Mouse (Mus musculus) c-Kit-positive CD71-positive TER-119-negative erythroid progenitor cells, embryonic 14.5 days (primary cell): ENCODE measurements around the gene Lect2.

ENCODE experiments used
- DNase-seq: peaks from one replicate; pipeline ENCODE4 v3.0.0-alpha.2; 2013; ENCODE audit warnings: low read depth

Gene Lect2

DNA sequence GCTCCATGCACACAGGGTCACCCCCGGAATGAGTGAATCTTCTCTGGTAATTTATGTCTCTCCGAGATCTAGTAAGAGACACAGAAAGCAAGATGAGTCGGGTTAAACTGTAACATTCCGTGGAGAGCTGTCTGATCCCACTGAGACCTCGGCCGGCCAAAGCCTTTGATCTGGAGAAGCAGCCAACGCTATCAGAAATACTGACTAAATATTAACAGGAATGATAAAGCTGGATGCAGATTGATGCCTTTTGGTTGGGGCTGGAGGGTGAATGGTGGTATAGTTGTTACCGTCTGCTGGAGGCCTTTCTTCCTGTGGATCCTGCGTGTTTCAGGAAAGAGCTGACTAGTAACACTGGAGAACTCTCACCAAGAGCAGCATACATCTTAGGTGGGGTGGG lies at the start of gene Lect2:
Lect2 (minus strand) TSS at position 102 of the 400 bp plus-strand sequence.
- no peak for DNase-seq

DNA sequence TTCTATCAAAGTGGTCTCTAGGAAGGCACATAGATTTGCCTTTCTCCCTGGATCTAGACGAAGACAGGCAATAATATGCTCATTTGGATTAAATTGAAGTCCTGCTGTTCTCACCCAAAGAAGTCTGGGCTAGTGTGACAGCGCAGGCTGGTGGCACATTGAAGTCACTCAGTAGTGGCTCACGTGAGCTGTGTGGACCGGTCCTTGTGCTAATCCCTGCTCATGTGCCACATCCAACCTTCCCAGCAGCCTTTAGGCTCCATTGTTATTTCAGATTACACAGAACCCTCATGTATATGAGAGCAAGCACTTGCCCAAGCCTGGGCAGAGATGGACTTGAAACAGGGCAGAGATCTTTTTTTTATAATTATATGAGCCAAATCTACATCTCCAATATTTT lies 49.0 kb upstream of the Lect2 start:
- no peak for DNase-seq

DNA sequence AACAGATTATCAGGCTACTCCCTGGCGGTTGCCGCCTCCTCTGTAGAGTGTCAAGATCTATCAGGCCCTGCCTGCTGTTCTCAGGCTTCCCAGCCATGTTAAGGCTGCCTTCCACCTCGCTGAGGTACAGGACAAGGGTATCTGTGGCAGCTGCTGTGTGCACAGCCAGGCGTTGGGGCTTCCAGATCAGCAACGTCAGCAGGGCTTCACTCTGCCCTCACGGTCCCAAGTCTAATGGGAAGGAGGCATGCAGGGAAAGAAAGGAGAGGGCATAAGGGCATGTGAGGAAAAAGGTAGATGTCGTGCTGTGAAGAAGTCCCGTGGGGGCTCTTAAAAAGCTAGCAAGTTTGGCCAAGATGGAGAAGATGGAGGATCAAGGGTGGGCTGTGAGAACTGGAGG lies 46.9 kb upstream of the Lect2 start:
- DNase-seq, result no peak

DNA sequence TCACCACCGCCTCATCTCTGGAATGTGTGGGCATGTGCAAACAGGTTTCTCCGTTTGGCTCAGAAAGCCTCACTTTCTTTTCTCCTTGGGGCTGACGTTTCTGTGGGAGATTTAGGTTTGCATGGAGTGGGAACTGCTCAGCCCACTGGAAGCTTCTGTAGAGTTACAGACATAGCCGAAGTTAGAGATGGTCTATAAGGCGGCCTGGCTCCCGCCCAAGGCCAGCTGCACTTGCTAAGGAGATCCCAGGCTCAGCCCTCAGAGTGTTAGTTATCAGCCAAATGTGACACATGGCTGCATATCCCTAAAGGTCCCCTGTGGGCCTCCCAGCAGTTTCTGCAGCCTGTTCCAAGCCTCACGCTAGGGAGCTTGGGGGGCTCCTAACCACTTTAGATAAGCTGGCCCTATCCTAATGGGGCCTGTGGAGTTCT lies 45.7 kb upstream of the Lect2 start:
- DNase-seq, result no peak

DNA sequence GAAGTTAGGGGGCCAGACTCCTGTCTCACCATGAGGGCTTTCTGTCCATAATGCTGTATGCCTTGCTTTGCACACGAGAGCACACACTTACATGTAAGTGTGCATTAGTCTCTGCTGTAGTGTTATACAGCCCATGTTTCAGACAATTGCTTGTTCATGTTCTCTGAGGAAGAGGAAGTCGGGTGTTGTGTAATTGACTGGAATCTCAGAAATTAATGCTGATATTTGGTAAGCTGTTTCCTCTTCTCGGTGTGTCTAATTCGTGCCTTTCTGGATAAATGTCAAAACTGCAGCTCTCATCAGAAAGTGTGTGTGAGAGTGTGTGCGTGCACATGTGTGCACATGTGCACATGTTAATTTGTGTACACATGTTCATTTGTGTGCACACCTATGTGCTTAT lies 44.9 kb upstream of the Lect2 start:
- DNase-seq, result no peak

DNA sequence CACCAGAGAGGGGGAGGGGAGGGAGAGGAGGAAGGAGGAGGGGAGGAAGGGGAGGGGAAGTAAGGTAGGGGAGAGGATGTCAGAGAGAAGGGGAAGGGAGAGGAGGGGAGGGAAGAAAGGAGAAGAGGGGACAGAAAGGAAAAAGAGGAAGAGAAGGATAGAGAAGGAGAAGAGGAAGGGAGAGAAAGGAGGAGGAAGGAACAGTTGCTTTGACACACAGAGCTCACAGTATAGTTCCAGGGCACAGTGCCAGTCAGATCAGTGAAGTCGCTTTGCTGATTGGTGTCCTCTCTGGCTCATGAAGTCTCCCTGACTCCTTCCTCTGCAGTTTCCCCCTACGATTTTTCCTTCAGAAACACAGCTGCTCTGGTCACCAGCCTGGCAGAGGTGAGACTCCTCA lies 43.6 kb upstream of the Lect2 start:
- no peak for DNase-seq

DNA sequence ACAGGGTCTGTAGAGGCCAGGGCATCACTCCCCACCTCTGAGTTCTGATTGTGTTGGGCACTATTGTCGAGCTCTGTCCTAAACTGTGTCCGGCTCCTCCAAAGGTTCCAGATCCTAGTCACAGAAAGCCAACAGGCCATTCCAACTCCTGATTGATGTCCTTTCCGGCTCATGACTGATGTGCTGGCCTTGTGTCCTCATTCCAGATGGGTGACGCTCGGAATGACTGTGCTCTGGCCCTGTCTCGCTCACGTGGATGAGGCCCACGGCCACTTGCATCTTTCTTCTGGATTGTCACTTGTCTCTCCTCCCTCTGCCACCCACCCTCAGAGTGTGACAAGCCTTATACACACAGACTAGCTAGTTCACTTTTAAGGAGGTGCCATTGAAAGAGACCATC lies 42.9 kb upstream of the Lect2 start:
- DNase-seq, result no peak

DNA sequence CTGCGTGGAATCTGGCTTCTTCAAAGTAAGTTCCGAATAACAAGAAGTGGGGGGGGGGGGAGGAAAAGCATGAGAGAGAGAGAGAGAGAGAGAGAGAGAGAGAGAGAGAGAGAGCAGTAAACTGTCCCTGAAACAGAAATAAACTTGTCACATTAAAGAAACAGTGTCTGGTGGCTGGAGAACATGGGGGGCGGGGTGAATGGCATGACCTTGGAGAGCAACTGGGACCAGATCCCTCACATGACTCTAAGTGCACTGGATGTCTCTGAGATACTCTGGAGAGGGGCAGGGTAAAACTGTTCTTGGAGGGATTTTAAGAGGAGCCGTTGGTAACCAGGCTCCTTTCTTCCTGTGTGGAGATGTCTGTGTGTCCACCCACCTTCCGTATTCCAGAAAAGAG lies 41.9 kb upstream of the Lect2 start:
- no peak for DNase-seq

DNA sequence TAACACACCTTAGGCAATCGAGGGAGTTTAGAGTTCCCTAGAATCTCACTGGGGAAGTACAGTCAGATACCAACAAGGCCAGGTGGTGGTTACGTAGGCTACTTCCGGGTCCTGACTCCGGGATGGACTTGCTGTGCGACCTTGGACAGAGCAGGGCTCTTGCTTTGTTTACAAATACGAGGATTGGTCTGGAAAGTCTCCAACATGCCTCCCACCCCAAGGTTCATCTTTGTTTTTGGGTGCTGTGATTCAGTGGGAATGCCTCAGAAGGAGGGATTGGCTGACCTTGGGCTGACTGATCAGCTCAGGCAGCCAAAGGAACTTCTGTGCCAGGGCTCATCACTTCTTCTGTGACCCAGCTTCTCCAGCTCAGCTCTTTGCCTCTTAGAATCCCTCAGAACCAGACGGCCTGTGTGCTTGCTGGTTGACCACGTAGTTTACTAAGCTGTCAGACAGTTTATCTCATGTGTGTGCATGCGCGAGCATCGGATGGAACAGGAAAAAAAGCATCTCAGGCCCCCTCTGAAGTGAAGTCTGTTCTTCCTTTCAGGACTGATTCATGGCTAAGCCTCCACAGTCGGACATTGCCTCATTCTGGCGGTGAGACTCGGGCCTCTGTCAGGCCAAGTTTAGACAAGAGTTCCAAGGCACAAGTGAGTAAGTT lies 40.3 kb upstream of the Lect2 start:
- DNase-seq, result no peak

DNA sequence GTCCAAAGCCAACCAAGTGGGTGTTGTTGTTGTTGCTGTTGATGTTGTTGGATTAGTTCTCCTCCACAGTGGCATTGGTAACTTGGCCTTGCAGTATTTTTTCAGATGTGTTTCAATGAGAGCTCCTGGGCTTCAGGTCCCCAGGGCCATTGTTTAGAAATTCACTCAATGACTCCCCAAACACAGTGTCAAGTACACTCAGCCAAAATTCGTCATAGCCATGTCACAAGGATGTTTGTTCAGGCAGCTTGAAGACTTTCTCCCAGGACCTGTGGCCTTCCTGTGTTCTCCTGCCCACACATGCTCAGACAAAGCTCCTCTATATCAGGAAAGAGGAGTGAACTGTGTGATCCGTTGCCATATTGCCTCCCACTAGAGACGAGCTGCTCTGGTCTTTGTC lies 37.7 kb upstream of the Lect2 start:
- DNase-seq, result no peak

DNA sequence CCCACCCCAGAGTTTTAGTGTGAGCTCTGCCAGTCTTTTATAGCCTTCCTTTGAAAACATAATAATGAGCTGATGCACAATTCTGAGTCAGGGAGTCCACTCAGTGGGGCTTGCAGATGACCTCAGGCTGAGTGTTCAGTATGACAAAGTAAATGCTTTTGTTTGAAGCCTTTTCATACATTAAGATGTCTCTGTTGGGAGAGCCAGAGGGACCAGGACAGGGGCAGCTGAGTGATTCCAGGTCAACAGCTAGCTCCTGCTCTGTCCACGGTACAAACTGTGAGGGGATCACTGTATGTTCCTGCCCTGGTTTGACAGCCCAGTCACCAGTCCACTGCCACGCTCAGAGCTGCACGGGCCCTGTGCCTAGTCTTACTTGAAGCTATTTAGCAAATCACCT lies 34.4 kb upstream of the Lect2 start:
- DNase-seq, result no peak

DNA sequence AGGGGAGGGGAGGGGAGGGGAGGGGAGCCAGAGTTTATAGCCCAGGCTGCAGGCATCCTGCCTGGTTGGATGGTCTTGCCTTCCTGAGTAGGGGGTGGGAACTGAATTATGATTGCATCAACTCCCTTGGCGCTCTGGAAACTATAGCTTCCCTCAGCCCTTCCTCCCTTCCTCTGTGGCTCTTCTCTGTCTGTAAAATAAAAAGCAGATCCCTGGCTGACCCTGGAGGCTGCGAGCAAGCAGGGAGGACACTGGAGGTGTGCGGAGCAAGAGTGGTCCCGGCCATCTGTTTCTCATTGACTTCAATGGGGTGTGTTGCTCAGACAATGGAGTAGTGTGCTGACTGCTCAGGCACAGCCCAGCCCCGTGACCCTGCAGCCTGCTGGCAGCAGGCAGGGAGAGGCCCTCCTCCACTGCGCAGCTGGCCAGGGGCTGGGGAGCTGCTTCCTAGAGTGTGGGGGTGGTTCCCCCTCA lies 33.7 kb upstream of the Lect2 start:
- DNase-seq, result no peak

DNA sequence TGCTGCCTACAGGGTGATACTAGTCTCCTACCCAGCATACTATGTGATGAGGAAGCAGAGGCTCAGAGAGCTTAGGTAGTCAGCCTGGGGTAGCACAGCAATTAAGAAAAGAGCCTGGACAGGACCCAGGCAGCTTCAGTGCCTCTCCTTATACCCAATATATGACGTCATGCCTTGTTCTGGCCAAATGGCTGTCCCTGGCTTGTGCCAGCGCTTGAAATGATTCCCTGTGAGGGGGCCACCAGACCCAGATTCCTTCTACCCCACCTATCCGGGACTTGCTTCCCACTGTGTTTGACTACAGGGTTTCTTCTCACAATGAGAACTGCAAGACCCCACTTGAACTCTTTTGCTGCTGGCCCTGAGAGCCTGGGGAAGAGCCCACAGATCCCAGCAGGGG lies 33.2 kb upstream of the Lect2 start:
- no peak for DNase-seq

DNA sequence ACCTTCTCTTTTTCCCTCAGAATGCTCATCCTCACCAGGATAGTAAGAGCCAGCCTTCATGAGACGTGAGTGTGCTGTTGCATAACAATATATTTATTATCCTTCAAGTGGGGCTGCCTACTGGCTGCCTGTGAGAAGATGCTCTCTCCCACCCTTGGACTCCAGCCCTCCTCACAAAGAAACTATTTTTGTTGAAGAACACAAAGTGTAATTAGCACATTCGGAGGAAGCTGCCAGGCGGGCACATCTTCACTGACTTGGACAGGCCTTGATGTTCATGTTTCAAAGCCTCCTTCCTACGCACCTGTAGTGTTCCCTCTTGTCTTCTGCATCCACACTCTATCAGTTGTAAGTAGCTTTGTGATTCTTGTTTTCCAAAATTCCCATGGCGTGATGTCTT lies 32.1 kb upstream of the Lect2 start:
- no peak for DNase-seq

DNA sequence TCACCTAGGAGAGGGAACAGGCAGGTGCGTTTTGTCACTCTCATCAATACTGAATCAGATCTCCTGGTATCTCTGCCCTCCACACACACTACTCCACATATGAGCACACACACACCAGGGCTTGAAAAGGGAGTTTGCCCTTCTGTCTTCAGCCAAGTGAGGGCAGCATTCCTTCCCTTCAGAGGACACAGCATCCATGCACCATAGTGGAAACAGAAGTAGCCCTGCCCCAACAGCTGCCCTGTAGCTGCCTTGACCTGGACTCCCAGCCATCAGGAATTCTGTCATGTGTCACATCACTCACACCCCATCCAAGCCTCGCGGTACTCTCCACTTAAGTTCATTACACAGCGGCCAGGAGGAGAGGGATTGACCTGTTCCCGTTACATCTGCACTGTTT lies 29.8 kb upstream of the Lect2 start:
- no peak for DNase-seq

DNA sequence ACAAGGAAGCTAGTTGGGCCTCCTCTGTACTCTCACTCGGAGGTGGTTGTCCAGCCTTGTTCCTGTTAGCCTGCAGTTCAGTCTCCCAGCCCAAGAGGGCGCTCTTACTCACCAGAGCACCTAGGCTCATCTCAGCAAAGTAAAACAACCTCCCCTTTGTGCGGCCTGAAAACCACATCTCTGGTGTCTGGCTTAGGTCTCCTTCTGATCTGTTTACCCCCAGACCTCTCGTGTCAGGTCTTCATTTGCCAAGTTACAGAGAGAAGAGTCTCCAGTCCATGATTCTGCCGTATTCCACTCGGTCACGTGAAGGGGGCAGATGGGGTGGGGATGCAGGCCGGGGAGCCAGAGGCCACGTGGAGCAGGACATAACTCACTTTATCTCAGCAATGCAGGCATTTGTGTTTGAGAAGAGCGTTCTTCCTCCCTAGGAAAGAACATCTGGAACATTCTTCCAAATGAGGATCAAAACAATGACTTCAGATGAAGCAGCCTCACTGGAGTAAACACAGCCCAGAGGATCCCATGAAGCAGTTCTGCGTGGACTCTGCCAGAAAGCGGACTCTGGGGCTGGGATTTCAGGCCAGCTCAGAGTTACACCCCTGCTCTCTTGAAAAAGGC lies 27.5 kb upstream of the Lect2 start:
- peak; percentile 10 for DNase-seq

DNA sequence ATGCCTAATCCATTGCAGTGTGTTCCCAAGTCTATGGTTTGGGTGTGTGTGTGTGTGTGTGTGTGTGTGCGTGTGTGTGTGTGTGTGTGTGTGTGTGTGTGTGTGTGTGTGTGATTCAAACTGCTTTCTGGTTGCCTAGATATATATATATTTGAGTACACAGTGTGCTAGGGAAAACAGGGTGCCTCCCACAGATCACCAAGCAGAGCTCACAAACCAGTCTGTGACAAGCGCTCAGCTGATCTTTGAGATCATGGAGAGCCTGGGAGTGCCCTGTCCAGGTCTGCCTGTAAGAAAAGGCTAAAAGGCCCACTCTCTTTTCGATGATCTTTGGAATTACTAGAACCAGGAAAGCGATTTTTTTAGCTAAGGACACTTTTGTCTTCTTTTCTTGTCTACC lies 26.8 kb upstream of the Lect2 start:
- DNase-seq, result no peak

DNA sequence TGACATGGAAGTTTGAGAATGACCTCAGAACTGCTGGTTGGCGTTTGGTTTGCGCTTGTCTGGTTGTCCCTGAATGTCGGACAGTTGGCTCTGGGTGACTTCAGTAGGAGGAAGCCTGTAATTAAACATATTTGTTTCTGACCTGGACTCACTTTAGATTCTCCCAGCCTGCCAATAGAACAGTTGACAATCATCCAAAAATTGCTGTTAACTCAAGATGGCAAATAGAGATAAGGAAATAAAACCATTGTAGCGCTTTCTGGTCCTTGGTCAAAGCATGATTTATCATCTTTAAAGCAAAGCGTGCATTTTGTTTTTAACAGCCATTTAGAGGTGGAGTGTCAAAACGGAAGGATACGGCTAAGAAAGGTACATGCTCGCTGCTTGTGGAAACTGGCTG lies 23.3 kb upstream of the Lect2 start:
- DNase-seq, result no peak

DNA sequence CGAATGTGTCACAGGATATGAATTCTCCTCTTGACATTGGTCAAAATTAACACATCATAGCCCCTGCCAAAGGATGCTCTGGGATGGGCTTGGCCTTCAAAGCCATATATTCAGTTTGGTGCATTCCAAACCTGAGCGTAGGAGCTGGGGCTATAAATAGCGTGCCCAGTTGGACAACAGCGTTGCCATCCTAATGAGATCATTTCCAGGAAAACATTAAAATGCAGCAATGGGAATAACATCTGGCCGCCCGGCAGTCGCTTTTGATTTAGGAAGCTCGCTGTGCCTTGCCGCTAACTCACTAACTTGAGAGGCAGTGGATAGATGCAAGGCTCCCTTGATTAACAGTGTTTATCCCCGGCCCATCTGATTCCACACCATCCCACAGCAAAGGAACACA lies 18.0 kb upstream of the Lect2 start:
- DNase-seq, result no peak

DNA sequence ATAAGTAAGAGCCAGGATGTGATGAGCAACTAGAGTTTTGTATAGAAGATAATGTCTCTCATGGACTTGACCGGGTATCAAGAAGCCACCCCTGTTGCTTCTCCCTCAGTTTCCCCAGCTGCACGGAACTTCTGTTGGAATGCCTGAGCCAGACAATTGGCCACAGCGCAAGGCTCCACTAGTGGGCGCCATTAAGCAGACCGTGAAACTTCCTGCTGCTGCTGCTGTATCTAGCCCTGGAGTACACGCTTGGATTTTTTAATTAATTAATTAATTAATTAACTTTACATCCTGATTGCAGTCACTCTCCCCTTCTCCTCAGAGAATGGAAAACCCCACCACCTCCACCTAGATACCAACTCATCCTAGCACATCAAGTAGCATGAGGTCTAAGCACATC lies 14.8 kb upstream of the Lect2 start:
- DNase-seq, result no peak

DNA sequence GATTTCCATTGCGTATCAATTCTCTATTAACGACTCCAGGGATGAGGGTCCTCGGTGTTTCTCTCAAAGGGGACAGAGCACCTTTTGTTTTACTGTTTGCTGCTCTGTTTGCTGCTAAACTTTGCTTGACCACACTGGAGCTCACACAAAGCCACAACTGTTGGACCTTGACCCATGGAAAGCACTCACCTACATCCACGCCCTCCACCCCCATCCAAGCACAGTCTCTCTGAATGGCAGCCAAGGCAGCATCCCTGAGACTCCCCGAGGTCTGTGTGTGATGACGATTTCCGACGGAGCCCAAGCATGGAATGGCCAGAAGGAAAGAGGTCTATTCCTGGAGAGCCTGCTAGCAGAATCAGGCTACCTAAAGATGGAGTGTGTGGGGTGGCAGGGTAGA lies 12.8 kb upstream of the Lect2 start:
- DNase-seq, result no peak

DNA sequence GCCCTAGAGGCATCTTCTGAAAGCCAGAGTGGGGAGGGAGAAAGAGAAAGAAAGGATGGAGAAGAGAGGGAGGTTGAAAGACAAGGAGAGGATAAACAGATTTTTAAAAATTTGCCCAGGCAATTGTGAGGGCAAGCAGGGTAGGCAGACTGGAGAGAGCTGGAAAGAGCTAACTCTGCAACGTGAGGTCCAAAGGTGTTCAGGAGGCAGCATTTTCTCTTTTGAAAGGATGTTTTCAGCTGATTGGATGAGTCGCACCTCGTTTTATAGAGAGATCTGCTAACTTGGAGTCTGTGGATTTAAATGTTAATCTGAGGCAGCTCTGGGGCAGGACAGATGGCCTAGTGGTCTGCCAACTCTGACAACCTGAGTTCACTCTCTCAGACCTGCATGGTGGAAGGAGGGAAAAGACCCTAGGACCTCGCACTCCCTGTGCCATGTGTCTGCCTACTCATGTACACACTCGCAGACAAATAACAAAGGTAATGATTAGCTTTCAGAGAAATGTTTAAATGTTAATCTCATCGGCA lies 11.6 kb upstream of the Lect2 start:
- no peak for DNase-seq

DNA sequence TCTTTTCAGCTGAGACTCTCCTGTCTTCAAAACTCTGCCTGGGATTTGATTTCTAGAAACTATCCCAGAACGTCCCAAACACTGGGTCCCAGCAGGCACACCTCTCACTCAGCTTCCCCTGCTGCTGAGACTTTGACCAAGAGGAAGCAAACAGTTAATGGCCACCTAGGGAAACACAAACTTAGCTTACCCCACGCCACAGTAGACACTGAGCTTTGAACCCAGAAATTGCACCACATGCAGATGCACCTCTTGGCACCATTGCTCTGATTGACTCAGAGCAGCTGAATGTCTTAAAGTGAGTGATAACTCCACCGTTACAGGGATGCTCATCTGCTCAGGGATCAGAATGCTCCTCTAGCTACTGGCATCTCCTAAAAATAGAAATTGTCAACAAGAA lies 10.5 kb upstream of the Lect2 start:
- DNase-seq, result no peak

DNA sequence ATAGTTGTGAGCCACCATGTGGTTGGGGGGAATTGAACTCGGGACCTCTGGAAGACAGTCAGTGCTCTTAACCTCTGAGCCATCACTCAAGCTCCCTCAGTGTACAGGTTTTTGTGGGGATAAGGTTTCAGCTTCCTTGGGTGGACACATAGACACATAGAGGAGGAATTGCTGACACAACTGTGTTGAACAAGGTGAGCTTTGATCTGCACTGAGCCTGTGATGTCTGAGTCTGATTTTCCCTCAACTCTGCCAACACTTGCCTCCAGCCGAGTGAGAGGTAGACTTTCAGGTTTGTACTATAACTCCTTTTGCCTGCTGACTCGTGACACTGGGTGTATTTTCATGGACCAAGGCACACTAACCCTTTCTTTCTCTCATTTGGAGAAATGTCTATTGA lies 8.4 kb upstream of the Lect2 start:
- no peak for DNase-seq
